ENCODE assay signal across 1 mouse cellular context in genomic region chr5:72913648-72914557, GRCm38 (mm10).
TF ChIP-seq lines count a peak whose summit lies in the region.

TSS of gene Slain2 (plus strand) at chr5:72914304.

TF ChIP-seq in CH12.LX, 34 proteins besides CTCF, POLR2A, EP300 and RAD21 (continued from another document):
- TF ChIP-seq CHD1 (IDR thresholded peaks at IDR 0.05; ENCODE audit: low read depth, low read length) (no peak), PAX5 (IDR thresholded peaks at IDR 0.05; ENCODE audit: low read length) (no peak), TBP (conservative IDR thresholded peaks at IDR 0.05; ENCODE audit: low read depth, low read length) (peak; percentile 0; the same call in 1 of the 2 replicates), ZC3H11A (IDR thresholded peaks at IDR 0.05; ENCODE audit: low read depth, low read length) (no peak), JUND (conservative IDR thresholded peaks at IDR 0.05; ENCODE audit: low read depth, low read length) (no peak), ZNF384 (IDR thresholded peaks at IDR 0.05; ENCODE audit: low read depth, low read length) (no peak), MYC (IDR thresholded peaks at IDR 0.05; ENCODE audit: low read depth, low read length) (no peak; the same call in 1 of the 2 replicates), CHD2 (IDR thresholded peaks at IDR 0.05; ENCODE audit: low read length) (no peak), BHLHE40 (IDR thresholded peaks at IDR 0.05; ENCODE audit: low read depth, low read length) (no peak)
TF ChIP-seq in CH12.LX: peak in this region for 11.
